Mouse (Mus musculus): ENCODE measurements around the gene Zic5. TPM values are rescaled to one million over a fixed set of nuclear protein-coding genes. Genes with fewer than 3 reads are reported as not detected.

Zic5 gene
- total RNA-seq, 2 experiments from 2014 or later: not detected

DNA sequence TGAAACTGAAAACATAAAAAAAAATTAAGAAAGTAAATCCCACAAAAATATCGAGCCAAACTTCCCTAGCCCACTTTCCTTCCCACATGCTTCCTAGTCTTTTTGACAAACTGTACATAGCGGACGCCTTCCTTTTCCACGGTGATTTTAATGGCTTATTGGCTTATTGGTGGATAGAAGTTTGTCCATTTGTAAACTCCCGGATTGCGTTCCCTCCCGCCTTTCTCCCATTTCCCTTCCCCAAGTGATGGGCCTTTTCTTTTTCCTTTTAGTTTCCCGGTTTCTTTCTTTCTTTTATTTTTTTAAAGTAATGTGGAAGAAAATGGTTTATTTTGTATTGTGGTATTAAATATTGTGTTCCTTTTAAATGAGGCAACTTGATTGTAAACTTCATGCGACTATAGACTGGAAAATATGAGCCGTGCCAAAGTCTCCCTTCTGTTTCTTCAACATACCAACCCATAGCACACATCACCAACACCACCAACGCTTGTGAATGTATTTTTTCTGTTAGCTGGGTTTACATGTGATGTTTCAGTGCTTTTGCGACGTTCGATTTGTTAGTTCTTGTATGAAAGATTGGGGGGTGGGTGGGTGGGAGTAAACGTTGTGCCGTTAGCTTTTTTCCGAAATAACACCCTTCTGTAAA, 14.1 kb upstream of the Zic5 start:
- no peak for DNase-seq

GRCm38 (mm10) chr14:122478574-122479011, 13.1 kb upstream of the Zic5 start:
- no peak for DNase-seq

DNA sequence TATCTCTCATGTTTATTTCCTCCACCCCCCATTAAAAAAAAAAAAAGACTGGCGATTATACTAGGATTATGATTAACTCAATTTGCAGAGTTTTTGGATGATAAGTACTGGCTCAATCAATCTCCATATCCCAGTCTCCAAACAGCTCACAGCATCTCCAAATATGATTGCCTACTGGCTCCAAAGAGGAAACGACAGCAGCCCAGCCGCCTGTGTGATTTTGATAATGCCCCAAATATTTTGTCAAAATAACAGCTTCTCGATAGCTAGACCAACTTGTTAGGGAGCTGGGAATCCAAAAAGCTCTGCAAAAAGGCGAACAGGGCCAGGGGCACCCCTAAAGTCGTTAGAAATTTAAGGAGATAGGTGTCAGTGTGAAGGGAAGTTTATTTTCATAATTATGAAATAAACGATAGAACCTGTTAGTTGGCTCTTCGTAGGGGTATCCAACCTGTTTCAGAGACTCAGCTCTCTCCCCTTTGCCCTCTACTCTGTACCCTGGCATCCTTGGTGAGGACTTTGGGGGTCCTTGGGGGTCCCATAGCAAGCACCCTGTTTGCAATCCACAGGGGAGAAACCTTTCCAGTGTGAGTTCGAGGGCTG, 12.6 kb upstream of the Zic5 start:
- DNase-seq: no peak

DNA sequence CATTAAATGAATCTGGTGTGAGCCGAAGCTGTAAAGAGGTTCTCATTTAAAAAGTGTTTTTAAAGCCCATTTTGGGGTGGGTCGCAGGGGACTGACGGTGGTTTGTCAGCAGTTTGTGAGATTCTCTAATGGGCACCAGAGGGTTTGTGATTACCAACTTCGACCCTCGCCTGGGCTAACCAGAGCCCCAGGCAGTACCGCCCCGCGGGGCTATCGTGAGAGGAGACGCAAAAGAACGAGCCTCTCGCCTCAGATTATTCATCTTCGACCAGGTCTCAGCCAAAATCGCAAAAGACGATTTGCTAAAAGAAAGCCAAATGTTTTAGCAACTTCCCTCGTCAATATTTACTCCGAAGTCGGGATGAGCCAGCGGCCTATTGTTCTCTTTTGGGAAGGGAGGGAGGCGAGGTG, 11.8 kb upstream of the Zic5 start:
- no peak for DNase-seq

DNA sequence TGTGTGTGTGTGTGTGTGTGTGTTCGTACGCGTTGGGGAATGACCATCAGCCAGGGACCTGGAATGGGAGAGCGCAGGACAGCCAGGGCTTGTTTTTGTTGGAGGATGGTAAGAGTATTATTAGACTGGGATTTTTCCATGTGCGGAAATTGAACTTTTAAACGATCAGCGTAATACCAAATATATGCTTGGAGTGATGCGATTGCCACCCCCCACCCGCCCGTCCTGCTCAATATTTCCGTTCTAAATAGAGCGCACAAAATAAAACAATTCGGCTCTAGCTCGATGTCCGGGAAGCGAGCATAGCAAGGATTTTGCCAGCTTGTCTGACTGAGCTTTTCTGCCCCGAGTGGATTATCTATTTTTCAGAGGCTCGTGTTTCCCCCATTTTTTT, 11.3 kb upstream of the Zic5 start:
- no peak for DNase-seq

DNA sequence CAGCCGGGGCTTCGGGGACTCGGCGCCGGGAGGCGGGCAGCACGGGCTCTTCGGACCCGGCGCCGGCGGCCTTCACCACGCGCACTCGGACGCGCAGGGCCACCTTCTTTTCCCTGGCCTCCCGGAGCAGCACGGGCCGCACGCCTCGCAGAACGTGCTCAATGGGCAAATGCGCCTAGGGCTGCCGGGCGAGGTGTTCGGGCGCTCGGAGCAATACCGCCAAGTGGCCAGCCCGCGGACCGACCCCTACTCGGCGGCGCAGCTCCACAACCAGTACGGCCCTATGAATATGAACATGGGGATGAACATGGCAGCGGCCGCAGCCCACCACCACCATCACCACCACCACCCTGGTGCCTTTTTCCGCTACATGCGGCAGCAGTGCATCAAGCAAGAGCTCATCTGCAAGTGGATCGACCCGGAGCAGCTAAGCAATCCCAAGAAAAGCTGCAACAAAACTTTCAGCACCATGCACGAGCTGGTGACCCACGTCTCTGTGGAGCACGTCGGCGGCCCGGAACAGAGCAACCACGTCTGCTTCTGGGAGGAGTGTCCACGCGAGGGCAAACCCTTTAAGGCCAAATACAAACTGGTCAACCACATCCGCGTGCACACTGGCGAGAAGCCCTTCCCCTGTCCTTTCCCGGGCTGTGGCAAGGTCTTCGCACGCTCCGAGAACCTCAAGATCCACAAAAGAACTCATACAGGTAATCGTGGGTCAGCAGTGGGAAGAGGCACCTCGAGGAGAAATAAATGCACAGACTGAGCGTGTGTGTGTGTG, 10.8 kb upstream of the Zic5 start:
- DNase-seq: no peak

GRCm38 (mm10) chr14:122475557-122476040, 10.1 kb upstream of the Zic5 start:
- no peak for DNase-seq

DNA sequence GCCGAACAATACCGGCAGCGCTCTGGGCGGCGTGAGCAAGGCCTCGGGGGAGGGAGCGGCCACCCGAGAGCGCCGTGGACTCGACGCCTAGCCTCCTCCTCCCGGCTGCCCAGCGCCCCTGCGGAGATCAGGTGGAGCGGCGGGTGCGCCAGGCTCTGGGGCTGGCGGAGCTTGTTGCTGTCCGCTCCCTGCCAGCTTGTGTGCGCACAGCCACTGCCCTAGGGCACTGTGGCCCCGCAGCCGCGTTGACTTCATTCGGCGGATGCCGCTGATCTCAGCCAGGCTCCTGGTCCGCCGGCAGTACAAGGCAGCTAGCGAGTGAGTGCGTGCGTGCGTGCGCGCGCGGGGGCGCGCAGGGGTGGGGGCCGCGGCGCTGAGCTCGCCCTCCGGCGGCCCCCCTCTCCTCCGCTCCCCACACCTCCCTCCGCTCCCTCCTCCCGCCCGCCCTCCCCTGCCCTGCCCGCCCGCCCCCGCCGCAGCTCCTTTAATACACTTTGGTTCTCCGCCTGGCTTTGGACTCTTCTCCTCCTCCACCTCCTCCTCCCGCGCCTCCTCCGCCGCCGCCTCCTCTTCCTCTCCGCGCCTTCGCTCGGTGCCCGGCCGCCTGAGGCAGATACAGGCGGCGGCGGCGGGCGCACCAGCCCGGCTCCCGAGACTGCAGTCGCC, 9.5 kb upstream of the Zic5 start, which contains the start of gene Zic2:
Gene Zic2 (plus strand): TSS at position 545 of the 666 bp plus-strand sequence.
- DNase-seq: no peak

DNA sequence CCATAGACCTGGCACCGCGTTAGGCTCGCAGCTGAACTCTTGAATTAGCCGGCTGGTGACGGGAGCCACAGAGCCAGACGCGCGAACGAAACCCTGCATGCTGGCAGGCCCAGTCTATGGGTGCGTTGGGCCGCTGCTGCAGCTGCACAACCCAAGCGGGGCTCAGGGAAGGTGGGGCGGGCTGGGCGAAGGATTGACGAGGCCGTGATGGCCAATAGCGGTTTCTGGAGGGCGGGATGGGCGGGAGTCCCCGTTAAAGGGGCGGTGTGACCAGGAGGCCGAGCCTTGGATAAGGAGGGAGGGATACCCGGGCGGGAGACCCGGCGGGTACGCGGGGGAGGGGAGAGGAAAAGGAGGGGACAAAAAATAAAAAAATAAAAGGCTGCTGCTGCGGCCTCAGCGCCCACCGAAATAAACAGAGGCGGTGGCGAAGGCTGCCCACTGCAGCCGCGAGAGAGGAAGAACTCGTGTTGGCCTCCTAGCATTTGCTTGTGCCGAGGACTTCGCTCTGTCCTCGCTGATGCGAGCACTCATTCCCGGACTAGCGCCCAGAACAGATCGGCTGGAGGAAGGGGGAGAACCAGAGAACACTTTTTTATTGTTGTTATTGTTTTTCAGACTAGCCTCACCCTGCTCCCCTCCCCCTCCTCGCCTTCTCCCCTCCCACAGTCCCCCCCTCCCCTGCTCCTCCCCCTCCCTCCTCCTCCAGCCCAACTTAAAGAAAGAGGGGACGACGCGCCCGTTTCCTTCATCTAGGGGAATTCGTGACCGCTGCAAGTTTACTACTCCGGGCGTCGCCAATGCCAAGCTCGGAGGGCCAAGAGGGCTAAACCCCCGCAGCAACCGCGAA, 8.8 kb upstream of the Zic5 start:
- DNase-seq: no peak

- no peak for DNase-seq
Observed at GRCm38 (mm10) chr14:122473211-122473751, 7.8 kb upstream of the Zic5 start.

GRCm38 (mm10) chr14:122472647-122473046, 7.2 kb upstream of the Zic5 start:
- no peak for DNase-seq

GRCm38 (mm10) chr14:122472161-122472560, 6.7 kb upstream of the Zic5 start:
- no peak for DNase-seq

DNA sequence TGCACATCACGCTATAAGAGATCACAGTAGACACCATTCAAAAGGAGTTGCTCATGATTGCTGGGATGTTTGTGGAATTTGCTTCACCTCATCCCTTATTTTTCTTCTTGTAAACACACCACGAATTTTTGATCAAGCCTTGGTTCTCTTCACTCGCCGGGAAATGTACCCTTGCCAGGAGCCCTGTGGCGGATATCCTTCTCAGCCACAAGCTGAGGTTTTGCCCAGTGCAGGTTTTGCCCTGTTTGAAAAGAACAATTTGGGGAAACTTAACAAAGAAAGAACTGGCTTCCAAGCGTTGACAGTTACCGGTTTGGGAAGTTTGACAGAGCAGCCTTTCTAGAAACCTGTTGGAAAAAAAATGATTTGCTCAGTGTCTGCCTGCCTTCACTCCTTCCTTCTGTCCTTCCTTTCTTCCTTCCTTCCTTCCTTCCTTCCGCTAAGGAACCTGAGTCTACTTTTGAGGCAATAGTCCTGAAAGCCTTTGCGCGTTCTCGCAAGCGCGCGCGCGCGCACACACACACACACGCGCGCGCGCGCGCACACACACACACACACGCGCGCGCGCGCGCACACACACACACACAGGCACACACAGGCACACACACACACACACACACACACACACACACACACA, 6.1 kb upstream of the Zic5 start:
- DNase-seq: no peak

GRCm38 (mm10) chr14:122468971-122469755, 3.7 kb upstream of the Zic5 start:
- DNase-seq: no peak

DNA sequence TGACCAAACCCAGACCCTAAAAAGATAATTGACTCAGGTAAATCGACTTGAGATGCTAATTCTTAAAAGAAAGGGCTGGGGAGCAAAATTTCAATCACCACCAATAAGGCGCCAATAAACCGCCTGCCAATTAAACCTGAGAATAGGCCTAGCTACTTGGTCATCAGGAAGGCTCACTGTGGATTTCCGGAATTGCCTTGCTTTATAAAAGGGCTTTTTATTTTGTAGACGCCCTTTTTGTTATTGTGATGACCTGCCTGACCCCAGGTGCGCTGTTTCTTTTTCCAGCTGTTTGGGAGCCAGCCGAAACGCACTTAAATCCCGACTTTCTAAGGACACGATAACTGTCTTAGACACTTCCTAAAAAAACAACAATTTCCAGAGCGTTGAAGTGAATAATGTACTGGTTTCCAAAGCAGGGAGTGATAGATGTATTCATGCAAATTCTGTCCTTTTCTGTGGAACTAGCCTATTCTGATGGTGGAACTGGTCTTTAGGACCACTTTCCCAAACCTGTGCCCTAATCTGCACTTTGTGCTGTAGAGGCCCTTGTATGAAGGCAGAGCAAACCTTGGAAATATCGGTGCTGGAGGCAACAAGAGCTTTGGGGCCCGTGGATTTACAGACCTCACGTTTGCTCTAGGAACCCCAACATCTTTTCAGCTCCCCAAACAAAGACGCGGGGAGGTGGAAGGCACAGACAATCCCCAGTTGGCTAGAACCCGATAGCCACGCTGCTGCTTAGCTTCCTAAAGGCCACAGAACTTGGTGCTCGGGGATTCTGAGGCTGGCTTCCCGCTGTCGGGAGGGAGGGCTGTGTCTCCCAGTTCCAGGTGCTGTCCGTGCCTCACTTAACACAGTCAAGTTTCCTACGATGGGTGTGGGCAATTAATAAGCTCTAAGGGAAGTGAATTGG, 2.7 kb upstream of the Zic5 start:
- DNase-seq: no peak

- no peak for DNase-seq
Observed at GRCm38 (mm10) chr14:122466756-122467362, 1.4 kb upstream of the Zic5 start.

DNA sequence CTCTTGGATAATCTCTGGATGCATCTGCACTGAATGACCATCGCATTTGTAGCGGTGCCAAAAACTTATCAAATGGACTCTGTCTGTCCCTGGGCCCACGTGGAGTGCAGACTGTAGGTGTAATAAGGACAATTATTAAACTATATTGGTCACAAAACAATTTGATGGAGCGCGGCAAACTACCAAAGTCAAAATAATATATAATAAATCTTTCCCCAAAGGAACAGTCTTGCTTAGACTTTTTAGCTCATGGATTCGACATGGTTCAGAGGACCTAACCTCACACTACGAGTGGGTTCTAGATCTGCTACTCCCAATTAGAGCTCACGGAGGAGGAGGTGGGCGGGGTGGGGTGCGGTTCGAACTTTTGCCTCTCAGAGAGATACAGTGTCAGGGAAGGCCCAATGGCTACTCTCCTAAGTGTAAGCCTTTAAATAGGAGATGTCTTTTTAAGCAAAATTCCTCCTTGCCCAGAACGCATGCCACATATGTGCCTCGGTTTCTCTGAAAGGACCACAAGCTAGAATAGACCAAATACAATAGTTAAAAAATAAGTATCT, 534 bp upstream of the Zic5 start:
- no peak for DNase-seq

- no peak for DNase-seq
Observed at GRCm38 (mm10) chr14:122464351-122464762, 1.1 kb downstream of the Zic5 start.

Data from gastrocnemius, postnatal 10 days (tissue).